Mouse (Mus musculus) embryonic facial prominence, embryonic 11.5 days (tissue): ENCODE results near the gene Gm20388. TPM values are rescaled to one million over a fixed set of nuclear protein-coding genes. Genes with fewer than 3 reads are reported as not detected.
"Not testable (repeated sequence)": the region's sequence is repeated elsewhere in the genome, so short reads cannot be mapped to it uniquely, and the experiment has no call there.

Source experiments
- ATAC-seq: fragments of 200-750 bp; cut with Nextera tagmentation; replicated peaks from 2 replicates; pipeline ENCODE4 v1.8.0; 2017; ENCODE audit warnings: low read depth; ENCODE audit not compliant: insufficient number of reproducible peaks, low FRiP score, low TSS enrichment
- DNase-seq: peaks from one replicate; pipeline ENCODE4 v3.0.0-alpha.2; 2015; ENCODE audit warnings: low spot score
- H3K27ac ChIP-seq: fragments of 300-500 bp; sonication (generic); replicated peaks from 2 replicates; pipeline ENCODE4 v1.5.1; 2014; ENCODE audit warnings: mild to moderate bottlenecking, low read depth, low read length, control low read depth
- H3K27me3 ChIP-seq: fragments of 300-500 bp; sonication (generic); 2 replicates; pipeline ENCODE4 v1.6.1; 2014; ENCODE audit warnings: mild to moderate bottlenecking, low read length, moderate library complexity, mixed read lengths; ENCODE audit not compliant: control insufficient read depth, insufficient read depth
- H3K36me3 ChIP-seq: fragments of 300-500 bp; sonication (generic); replicated peaks from 2 replicates; pipeline ENCODE4 v1.6.1; 2014; ENCODE audit warnings: low read depth, mild to moderate bottlenecking, low read length, moderate library complexity, mixed read lengths; ENCODE audit not compliant: control insufficient read depth, insufficient read depth
- H3K4me1 ChIP-seq: fragments of 300-500 bp; sonication (generic); 2 replicates; pipeline ENCODE4 v1.6.1; 2014; ENCODE audit warnings: low read length, mixed read lengths; ENCODE audit not compliant: control insufficient read depth, insufficient read depth
- H3K4me2 ChIP-seq: fragments of 300-500 bp; sonication (generic); 2 replicates; pipeline ENCODE4 v1.6.1; 2014; ENCODE audit warnings: low read depth, mild to moderate bottlenecking, control low read depth, low read length, moderate library complexity
- H3K4me3 ChIP-seq: fragments of 300-500 bp; sonication (generic); 2 replicates; pipeline ENCODE4 v1.5.1; 2014; ENCODE audit warnings: low read depth, low read length, control low read depth
- H3K9ac ChIP-seq: fragments of 300-500 bp; sonication (generic); replicated peaks from 2 replicates; pipeline ENCODE4 v1.6.1; 2014; ENCODE audit warnings: mild to moderate bottlenecking, control low read depth, low read length
- H3K9me3 ChIP-seq: fragments of 300-500 bp; sonication (generic); replicated peaks from 2 replicates; pipeline ENCODE4 v1.6.1; 2016; ENCODE audit warnings: mild to moderate bottlenecking, low read length, inconsistent platforms, mixed read lengths; ENCODE audit not compliant: control insufficient read depth
- WGBS: fragments of 180-500 bp; shearing (Covaris S2); extraction: QIAGEN DNeasy Blood & Tissue Kit; methylation state at CpG from one replicate; pipeline ENCODE4 v1.1.7; 2014; 5-methylcytosine and 5-hydroxymethylcytosine counted together
- polyA plus RNA-seq: library from polyadenylated mRNA; unstranded; fragments of >200 nt; fragmentation: Nextera tagmentation; extraction: Ambion mirVana; gene quantifications from 2 replicates; pipeline ENCODE4 v1.2.1, GENCODE M21; 2014

Gene Gm20388
- polyA plus RNA-seq, 1 experiment from 2014 or later, result 3.1 TPM

DNA sequence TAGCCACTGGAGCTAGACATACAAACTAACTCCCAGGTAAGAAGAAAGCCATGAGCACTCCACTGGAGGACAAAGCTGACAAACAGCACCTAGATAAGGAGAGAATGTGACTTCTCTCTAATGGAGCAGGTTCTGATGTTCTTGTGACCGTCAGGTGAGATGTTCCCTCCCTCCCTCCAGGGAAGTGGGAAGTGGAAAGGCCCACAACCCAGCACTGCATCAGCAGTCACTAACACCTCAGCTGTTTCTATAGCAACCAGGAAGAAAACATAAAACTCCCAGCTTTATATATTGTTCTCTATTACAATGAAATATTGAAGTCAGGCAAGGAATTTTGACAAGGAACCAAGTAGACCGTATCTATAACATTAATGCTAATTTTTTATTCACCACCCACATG lies 3109.4 kb downstream of the Gm20388 start:
- H3K4me2 ChIP-seq, result no peak overlapping the region
- ATAC-seq, result no peak
- WGBS, result 83% methylated on average over 2 of the region's 2 CpGs
- H3K27ac ChIP-seq, result no peak overlapping the region
- H3K9me3 ChIP-seq, result no peaks in the 10 kb centered on the region
- H3K9ac ChIP-seq, result no peak overlapping the region
- H3K4me3 ChIP-seq, result no peak overlapping the region
- no peaks in the 10 kb centered on the region for H3K36me3 ChIP-seq
- no peaks in the 10 kb centered on the region for H3K4me1 ChIP-seq
- H3K27me3 ChIP-seq, result no peaks in the 10 kb centered on the region
- DNase-seq, result no peak

- H3K27me3 ChIP-seq, result no peaks in the 10 kb centered on the region
- DNase-seq (no peak), ATAC-seq (no peak)
- no peak overlapping the region for H3K4me3 ChIP-seq
- H3K36me3 ChIP-seq, result no peaks in the 10 kb centered on the region
- no peak overlapping the region for H3K9ac ChIP-seq
- no peak overlapping the region for H3K27ac ChIP-seq
- WGBS, result 78% methylated on average over 2 of the region's 2 CpGs
- no peaks in the 10 kb centered on the region for H3K9me3 ChIP-seq
- no peak overlapping the region for H3K4me2 ChIP-seq
- H3K4me1 ChIP-seq, result no peaks in the 10 kb centered on the region
These were observed 3110.2 kb downstream of the Gm20388 start for GRCm38 (mm10) chr8:123020859-123021258.

GRCm38 (mm10) chr8:123021259-123021658 lies 3110.6 kb downstream of the Gm20388 start:
- no peaks in the 10 kb centered on the region for H3K27me3 ChIP-seq
- WGBS, result 81% methylated on average over 1 of the region's 1 CpGs
- no peaks in the 10 kb centered on the region for H3K4me1 ChIP-seq
- ATAC-seq (no peak), DNase-seq (no peak)
- H3K9me3 ChIP-seq, result no peaks in the 10 kb centered on the region
- no peaks in the 10 kb centered on the region for H3K36me3 ChIP-seq
- no peak overlapping the region for H3K9ac ChIP-seq
- H3K27ac ChIP-seq, result no peak overlapping the region
- no peak overlapping the region for H3K4me3 ChIP-seq
- H3K4me2 ChIP-seq, result no peak overlapping the region

- WGBS, result 90% methylated on average over 3 of the region's 3 CpGs
These were observed 3112.1 kb downstream of the Gm20388 start for GRCm38 (mm10) chr8:123022727-123023126.

GRCm38 (mm10) chr8:123024226-123024625 lies 3113.6 kb downstream of the Gm20388 start:
- Histone ChIP-seq H3K27me3 (no peaks in the 10 kb centered on the region), H3K9me3 (no peaks in the 10 kb centered on the region), H3K4me3 (no peak overlapping the region), H3K36me3 (no peaks in the 10 kb centered on the region), H3K9ac (no peak overlapping the region), H3K4me1 (no peaks in the 10 kb centered on the region), H3K27ac (no peak overlapping the region), H3K4me2 (no peak overlapping the region)
- 95% methylated on average over 2 of the region's 2 CpGs for WGBS
- ATAC-seq, result no peak
- no peak for DNase-seq

More at GRCm38 (mm10) chr8:123022727-123023126, 3112.1 kb downstream of the Gm20388 start:
- Histone ChIP-seq H3K27ac (no peak overlapping the region), H3K4me3 (no peak overlapping the region), H3K36me3 (no peaks in the 10 kb centered on the region), H3K27me3 (no peaks in the 10 kb centered on the region), H3K4me2 (no peak overlapping the region), H3K9me3 (no peaks in the 10 kb centered on the region), H3K4me1 (no peaks in the 10 kb centered on the region), H3K9ac (no peak overlapping the region)
- ATAC-seq (no peak), DNase-seq (no peak)

DNA sequence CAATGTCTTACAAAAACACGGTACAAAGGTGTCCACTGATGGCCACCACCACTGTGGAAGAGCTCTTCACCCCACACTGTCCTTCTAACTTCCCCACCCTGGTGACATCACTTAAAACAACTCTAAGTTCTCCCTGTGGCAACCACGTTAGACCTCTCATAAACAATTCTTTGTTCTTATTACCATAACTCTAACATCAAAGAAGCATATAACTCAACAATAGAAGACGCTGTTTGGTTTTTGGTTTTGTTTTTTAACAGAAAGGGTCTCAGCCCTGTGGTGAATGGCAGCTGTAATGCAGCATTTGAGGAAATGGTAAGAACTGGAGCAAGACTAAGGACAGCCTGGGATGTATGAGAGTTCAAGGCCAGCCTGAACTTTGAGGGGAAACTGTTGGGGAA lies 3115.3 kb downstream of the Gm20388 start:
- no peaks in the 10 kb centered on the region for H3K4me1 ChIP-seq
- no peak overlapping the region for H3K27ac ChIP-seq
- no peak overlapping the region for H3K4me3 ChIP-seq
- H3K27me3 ChIP-seq, result no peaks in the 10 kb centered on the region
- H3K9ac ChIP-seq, result no peak overlapping the region
- H3K4me2 ChIP-seq, result no peak overlapping the region
- ATAC-seq (no peak), DNase-seq (no peak)
- 87% methylated on average over 3 of the region's 3 CpGs for WGBS
- no peaks in the 10 kb centered on the region for H3K9me3 ChIP-seq
- no peaks in the 10 kb centered on the region for H3K36me3 ChIP-seq

DNA sequence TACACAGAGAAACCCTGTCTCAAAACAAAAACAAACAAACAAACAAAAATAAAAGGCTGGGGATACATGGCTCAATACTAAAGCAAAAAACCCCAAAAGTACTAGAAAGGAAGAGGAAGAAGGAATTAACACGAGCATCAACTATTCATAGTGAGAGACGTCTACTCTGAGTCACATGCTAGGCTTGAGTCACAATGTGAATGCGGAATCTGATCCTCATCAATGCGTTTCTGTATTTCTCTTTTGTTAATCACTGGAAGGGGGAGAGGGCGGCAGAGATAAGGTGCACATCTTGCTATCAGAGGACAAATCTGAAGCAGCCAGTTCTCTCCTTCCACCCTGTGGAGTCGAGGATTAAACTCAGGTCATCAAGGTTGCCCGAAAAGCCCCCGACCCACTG lies 3117.1 kb downstream of the Gm20388 start:
- Histone ChIP-seq H3K4me1 (no peaks in the 10 kb centered on the region), H3K4me3 (no peak overlapping the region), H3K27ac (no peak overlapping the region), H3K9me3 (no peaks in the 10 kb centered on the region), H3K4me2 (no peak overlapping the region), H3K36me3 (no peaks in the 10 kb centered on the region), H3K27me3 (no peaks in the 10 kb centered on the region), H3K9ac (no peak overlapping the region)
- WGBS, result 92% methylated on average over 8 of the region's 8 CpGs
- no peak for ATAC-seq
- DNase-seq, result no peak

DNA sequence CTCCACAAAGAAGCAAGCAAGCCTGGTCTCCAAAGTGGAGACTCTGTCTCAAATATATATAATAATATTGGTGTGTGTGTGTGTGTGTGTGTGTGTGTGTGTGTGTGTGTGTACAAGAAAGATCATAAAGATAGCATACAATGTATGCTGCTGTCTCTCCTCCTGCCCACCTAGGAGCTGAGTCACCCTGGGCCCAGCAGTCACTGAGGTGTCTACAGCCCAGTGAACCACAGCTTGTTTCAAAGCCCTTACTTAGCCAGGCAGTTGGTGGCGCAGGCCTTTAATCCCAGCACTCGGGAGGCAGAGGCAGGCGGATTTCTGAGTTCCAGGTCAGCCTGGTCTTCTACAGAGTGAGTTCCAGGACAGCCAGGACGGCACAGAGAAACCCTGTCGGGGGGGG lies 3119.4 kb downstream of the Gm20388 start:
- ATAC-seq, H3K36me3 ChIP-seq, H3K4me3 ChIP-seq, DNase-seq, H3K27ac ChIP-seq, H3K9me3 ChIP-seq, H3K4me2 ChIP-seq, H3K9ac ChIP-seq, H3K27me3 ChIP-seq, H3K4me1 ChIP-seq: not testable (repeated sequence)
- WGBS, result 75% methylated on average over 5 of the region's 5 CpGs
